Mouse (Mus musculus): ENCODE results near the gene Hist1h2ad.

DNA sequence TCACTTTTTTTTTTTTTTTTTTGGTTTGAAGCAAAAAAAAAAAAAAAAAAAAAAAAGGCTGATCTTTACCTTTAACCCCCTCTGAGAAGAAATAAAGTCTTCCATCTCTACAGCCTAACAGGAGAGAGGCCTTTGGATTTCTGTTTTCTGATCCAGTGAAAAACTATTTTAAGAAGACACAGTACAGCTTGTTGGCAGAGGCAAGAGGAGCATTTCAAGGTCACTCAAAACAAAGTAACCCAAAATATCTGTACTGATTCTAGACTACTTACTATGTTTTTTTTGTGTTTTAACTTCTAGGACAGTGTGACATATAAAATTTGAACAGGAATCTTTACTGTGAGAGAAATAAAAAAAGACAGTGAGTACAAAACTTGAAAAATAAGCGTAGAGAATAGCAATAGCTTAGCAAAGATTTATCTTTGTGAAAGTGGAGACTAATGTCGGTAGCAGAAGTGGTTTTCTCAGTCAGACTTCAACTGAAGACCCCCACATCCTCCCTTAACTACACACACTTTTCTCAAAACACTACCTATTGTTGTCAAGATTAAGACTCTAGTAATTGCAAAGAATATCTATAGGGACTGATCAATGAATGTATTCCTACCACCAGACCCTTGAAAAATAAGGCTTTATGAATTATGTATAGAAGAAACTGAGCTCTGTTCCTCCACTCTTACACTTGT lies 44.6 kb upstream of the Hist1h2ad start:
- TF ChIP-seq CTCF (conservative IDR thresholded peaks at IDR 0.05 in 1 of 2, IDR thresholded peaks at IDR 0.05 in 1 of 2; ENCODE audit: low read depth in 2 of 2, low read length in 2 of 2) (no peak), IRF4 (IDR thresholded peaks at IDR 0.05; ENCODE audit: low read depth, low read length) (peak; percentile 59)

Measured in CH12.LX (cell line).